Mouse (Mus musculus) ES-E14 (cell line): ENCODE measurements around the gene Atp1b2. TPM values are rescaled to one million over a fixed set of nuclear protein-coding genes. Genes with fewer than 3 reads are reported as not detected.
"Not testable (repeated sequence)": the region's sequence is repeated elsewhere in the genome, so short reads cannot be mapped to it uniquely, and the experiment has no call there.

Experiments
- DNase-seq: peaks from one replicate; pipeline ENCODE4 v3.0.0-alpha.2; 2013; ENCODE audit warnings: low read depth, low spot score
- H3K27ac ChIP-seq: 2 replicates; pipeline ENCODE4 v1.5.1; 2012; ENCODE audit warnings: low read depth, mild to moderate bottlenecking, low read length, moderate library complexity, mixed read lengths; ENCODE audit not compliant: poor library complexity, insufficient read depth, severe bottlenecking
- H3K36me3 ChIP-seq: 2 replicates; pipeline ENCODE4 v1.6.1; 2012; ENCODE audit warnings: mild to moderate bottlenecking, low read length, moderate library complexity, mixed read lengths; ENCODE audit not compliant: control insufficient read depth, poor library complexity, insufficient read depth, severe bottlenecking
- H3K4me1 ChIP-seq, 2 experiments: fragments of 150-350 bp in 1 of 2; sonication (generic) in 1 of 2; 2 replicates each; pipeline ENCODE4 v1.6.1; 2012; ENCODE audit warnings: low read length in 2 of 2, mild to moderate bottlenecking in 1 of 2, mixed read lengths in 1 of 2; ENCODE audit not compliant: control insufficient read depth in 2 of 2, insufficient read depth in 2 of 2, poor library complexity in 1 of 2
- H3K4me3 ChIP-seq, 2 experiments: fragments of 150-350 bp in 1 of 2; sonication (generic) in 1 of 2; 2 replicates each; pipeline ENCODE4 v1.5.1; 2012; ENCODE audit warnings: low read length in 2 of 2, low read depth in 1 of 2, mild to moderate bottlenecking in 1 of 2, mixed read lengths in 1 of 2; ENCODE audit not compliant: insufficient read depth in 1 of 2, poor library complexity in 1 of 2, severe bottlenecking in 1 of 2
- H3K9ac ChIP-seq: 2 replicates; pipeline ENCODE4 v1.6.1; 2012; ENCODE audit warnings: low read depth, mild to moderate bottlenecking, low read length, mixed read lengths; ENCODE audit not compliant: poor library complexity, insufficient read depth, severe bottlenecking
- H3K9me3 ChIP-seq: fragments of 150-350 bp; sonication (generic); 2 replicates; pipeline ENCODE4 v1.6.1; 2012; ENCODE audit warnings: low read depth, mild to moderate bottlenecking, low read length; ENCODE audit not compliant: control insufficient read depth, insufficient read depth
- CHD2 ChIP-seq: IDR thresholded peaks from 2 replicates; pipeline ENCODE4 v1.6.1; 2014; ENCODE audit warnings: mild to moderate bottlenecking, low read depth, low read length, inconsistent platforms
- HCFC1 ChIP-seq: IDR thresholded peaks from 2 replicates; pipeline ENCODE4 v1.6.1; 2012; ENCODE audit warnings: low read length, inconsistent platforms, borderline replicate concordance; ENCODE audit not compliant: insufficient read depth
- MAFK ChIP-seq: IDR thresholded peaks from 2 replicates; pipeline ENCODE4 v1.6.1; 2014; ENCODE audit warnings: mild to moderate bottlenecking, low read depth, low read length, inconsistent platforms; ENCODE audit not compliant: insufficient read depth
- ZC3H11A ChIP-seq: IDR thresholded peaks from 2 replicates; pipeline ENCODE4 v1.6.1; 2012; ENCODE audit warnings: low read depth, mild to moderate bottlenecking, inconsistent platforms, low read length, borderline replicate concordance
- ZNF384 ChIP-seq: IDR thresholded peaks from 2 replicates; pipeline ENCODE4 v1.6.1; 2012; ENCODE audit warnings: low read depth, low read length, inconsistent platforms
- in situ Hi-C, 2 experiments: fragments of 600-800 bp; cut with MboI; formaldehyde crosslinking; loops; one replicate each; pipeline ENCODE4 v1.15.1; 2025; ENCODE audit warnings: low sequenced_read_pairs in 2 of 2, inconsistent platforms in 1 of 2; ENCODE audit not compliant: unreplicated experiment in 2 of 2
- total RNA-seq: library from RNA; depleted of rRNA; stranded (reverse); fragments of 300-350 nt; gene quantifications from 2 replicates; pipeline ENCODE4 v1.2.3, GENCODE M21; 2012

Gene Atp1b2
- total RNA-seq, 1 experiment, result 13.1 TPM

DNA sequence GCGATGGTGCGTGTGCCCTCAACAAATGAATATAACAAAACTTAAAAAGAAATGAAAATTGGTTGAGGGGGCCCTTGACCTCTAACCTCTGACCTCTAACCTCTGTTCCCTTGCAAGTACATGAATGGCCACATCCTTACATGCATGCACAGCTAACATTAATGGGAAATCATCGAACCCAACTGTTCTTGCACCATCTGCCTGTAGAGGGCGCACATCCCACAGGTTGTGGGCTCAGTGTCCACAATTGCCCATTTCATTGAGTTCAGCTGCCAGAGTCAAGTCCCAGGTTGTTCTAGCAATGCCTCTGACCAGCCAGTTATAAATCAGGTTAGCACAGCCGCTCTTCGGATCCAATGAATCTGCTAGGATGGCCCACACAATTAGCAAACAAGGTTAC, 22.5 kb upstream of the Atp1b2 start:
- TF ChIP-seq ZNF384, result no peak
- TF ChIP-seq CHD2, result peak; percentile 76; the same call in 1 of the 2 replicates
- 0 out of 2 replicates have a peak, but pooled peaks have one; percentile 3 for TF ChIP-seq ZC3H11A
- in situ Hi-C loops, result no loop called here
- no peak overlapping the region for H3K27ac ChIP-seq
- peaks cover under 1 to 2% of the 10 kb centered on the region in 2 experiments; a peak in 1 of 4 replicates for H3K4me1 ChIP-seq
- H3K9me3 ChIP-seq, result no peaks in the 10 kb centered on the region
- DNase-seq, result peak; percentile 83
- no peak overlapping the region for H3K4me3 ChIP-seq
- no peaks in the 10 kb centered on the region for H3K36me3 ChIP-seq
- no peak overlapping the region for H3K9ac ChIP-seq

DNA sequence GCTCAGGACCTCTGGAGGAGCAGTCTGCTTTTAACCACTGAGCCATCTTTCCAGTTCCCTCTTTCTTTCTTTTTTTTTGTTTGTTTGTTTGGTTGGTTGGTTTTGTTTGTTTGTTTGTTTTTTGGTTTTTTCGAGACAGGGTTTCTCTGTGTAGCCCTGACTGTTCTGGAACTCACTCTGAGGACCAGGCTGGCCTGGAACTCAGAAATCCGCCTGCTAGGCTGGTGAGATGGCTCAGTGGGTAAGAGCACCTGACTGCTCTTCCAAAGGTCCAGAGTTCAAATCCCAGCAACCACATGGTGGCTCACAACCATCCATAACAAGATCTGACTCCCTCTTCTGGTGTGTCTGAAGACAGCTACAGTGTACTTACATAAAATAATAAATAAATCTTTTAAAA, 18.6 kb upstream of the Atp1b2 start:
- in situ Hi-C loops, H3K9ac ChIP-seq, H3K4me3 ChIP-seq, DNase-seq, H3K4me1 ChIP-seq, H3K36me3 ChIP-seq, H3K9me3 ChIP-seq, H3K27ac ChIP-seq: not testable (repeated sequence)

DNA sequence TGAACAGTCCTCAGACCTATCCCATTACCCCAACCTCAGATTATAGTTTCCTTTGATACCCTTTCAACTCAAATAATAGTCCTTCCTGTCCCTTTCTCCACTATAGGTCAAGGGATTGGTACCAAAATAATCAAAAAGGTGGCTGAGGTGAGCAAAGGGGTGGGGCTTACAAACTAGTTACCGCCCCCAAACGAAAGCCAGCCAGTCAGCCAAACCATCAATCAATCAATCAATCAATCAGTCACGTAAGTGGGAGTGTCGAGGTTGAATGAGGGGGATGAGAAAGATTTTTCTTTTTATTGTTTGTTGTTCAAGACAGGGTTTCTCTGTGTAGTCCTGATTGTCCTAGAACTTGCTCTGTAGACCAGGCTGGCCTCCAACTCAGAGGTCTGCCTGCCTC, 17.3 kb upstream of the Atp1b2 start:
- no peak for DNase-seq
- peak overlapping the region; percentile 3; the same call in 1 of the 2 replicates for H3K9ac ChIP-seq
- in situ Hi-C loops, result no loop called here
- H3K9me3 ChIP-seq, result no peaks in the 10 kb centered on the region
- no peaks in the 10 kb centered on the region for H3K36me3 ChIP-seq
- H3K4me3 ChIP-seq, result peak overlapping the region in 1 of 2 experiments; percentile 88; a peak in 2 of 4 replicates
- peaks cover 2 to 9% of the 10 kb centered on the region in 2 experiments; a peak in 2 of 4 replicates for H3K4me1 ChIP-seq
- no peak for TF ChIP-seq ZC3H11A
- no peak for TF ChIP-seq HCFC1
- no peak for TF ChIP-seq ZNF384
- TF ChIP-seq MAFK, result no peak
- TF ChIP-seq CHD2, result no peak
- no peak overlapping the region for H3K27ac ChIP-seq

DNA sequence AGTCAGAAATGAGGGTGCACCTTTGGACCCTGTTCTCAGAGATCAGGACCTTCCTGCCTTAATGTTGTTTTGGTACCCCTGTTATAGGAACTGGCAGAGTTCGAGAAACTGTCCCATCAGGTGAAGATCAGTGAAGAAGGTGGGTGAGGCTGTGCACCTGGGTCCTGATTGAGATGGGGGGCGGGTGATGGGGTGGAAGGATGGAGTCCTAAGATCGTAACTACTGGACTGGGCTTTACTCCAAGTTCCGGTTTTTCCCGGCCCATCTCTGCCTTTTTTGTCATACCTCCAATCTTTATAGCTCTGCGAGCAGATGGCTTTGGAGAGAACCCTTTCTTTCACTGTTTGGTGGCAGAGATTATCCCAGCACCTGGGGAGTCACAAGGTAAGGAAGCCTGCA, 16.7 kb upstream of the Atp1b2 start:
- no peak for DNase-seq
- peak overlapping the region; percentile 44 to 88 for H3K4me3 ChIP-seq
- H3K36me3 ChIP-seq, result no peaks in the 10 kb centered on the region
- H3K9ac ChIP-seq, result peak overlapping the region; percentile 67
- in situ Hi-C loops, result no loop called here
- no peak for TF ChIP-seq HCFC1
- no peak for TF ChIP-seq MAFK
- TF ChIP-seq ZNF384, result no peak
- TF ChIP-seq CHD2, result no peak
- no peak for TF ChIP-seq ZC3H11A
- H3K27ac ChIP-seq, result no peak overlapping the region
- H3K4me1 ChIP-seq, result peaks cover 2 to 9% of the 10 kb centered on the region in 2 experiments; a peak in 2 of 4 replicates
- no peaks in the 10 kb centered on the region for H3K9me3 ChIP-seq

DNA sequence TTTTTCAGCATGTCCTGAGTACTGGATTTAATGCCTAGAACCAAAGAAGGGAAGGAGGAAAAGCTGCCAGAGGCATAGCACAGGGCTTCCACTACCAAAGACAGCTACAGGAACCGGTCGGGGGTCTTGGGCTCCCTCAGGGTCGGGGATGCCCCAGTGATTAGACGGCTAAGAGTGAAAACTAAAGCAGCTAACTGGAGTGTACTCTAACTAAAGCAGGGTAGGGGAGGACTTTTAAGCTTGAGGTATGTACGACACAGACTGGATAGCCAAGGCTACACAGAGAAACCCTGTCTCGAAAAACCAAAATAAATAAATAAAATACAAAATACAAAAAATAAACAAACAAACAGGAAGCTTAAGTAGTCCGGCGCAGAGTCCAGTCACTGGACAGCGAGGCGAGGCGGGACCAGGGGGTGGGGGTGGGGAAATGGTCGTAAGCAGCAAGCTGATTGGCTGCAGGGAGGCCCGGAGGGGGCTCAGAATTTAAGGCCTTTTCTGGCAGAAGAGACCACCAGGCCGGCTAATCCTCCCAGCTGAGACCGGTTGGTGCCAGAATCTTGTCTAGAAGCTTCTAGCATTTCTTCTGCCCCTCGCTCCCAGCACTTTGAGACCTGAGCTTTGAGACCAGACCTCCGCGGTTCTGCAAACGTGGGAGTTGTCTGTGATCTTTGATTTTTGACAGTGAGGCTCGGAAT, 16.0 kb upstream of the Atp1b2 start, which contains the start of gene Sat2:
Sat2 (plus strand) TSS at position 454 of the 698 bp plus-strand sequence.
- in situ Hi-C loops, result no loop called here
- H3K36me3 ChIP-seq, result no peaks in the 10 kb centered on the region
- no peak for DNase-seq
- H3K4me1 ChIP-seq, result peaks cover 2 to 9% of the 10 kb centered on the region in 2 experiments; a peak in 2 of 4 replicates
- TF ChIP-seq HCFC1, result no peak
- no peak for TF ChIP-seq ZC3H11A
- no peak for TF ChIP-seq CHD2
- no peak for TF ChIP-seq MAFK
- no peak for TF ChIP-seq ZNF384
- H3K9ac ChIP-seq, result peak within 1 kb of the TSS; percentile 67
- no peaks in the 10 kb centered on the region for H3K9me3 ChIP-seq
- no peak within 1 kb of the TSS for H3K27ac ChIP-seq
- peak within 1 kb of the TSS; percentile 44 to 88 for H3K4me3 ChIP-seq
